Mouse (Mus musculus): ENCODE measurements at regions not wholly inside any gene's neighbourhood (a gene's known extent, or its start where the extent isn't known, plus 50 kb on each side); places are given as distances from the start of the nearest gene placed in this dataset.
A peak's percentile ranks its signal among the peaks of the same experiment; 100 is the strongest.

DNA sequence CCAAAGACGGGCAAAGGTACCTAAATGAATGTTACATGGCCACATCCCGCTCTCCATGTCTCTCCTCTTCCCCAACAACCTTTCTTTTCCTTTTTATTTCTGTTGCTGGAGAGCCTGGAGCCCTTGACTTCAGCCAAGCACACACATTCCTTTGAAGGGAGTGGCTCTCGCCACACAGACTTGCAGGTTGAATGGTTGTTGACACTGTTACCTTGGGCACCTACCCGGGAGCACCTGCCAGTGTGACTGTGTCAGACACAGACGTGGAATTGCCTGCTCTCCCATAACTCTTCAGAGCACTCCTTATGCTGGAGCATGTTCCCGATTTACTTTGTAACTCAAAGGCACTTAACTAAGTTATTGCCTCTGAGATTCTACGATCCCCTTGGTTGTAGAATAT, 240.0 kb upstream of the Nr2f2 start:
- no peaks in the 10 kb centered on the region for H3K27me3 ChIP-seq
- ChIA-PET POLR2A (no interaction called here), CTCF (interaction anchor here (1.6 kb wide), 1 partner anchor 14 kb away, joined by 4 read pairs; no protein-coding TSS in a partner anchor)
- DNase-seq (ENCODE audit: low read depth, low spot score): no peak
- TF ChIP-seq CTCF (IDR thresholded peaks at IDR 0.05): no peak
- in situ Hi-C loops (cut with MboI; ENCODE audit: low pct_unique_long_range_greater_than_20kb): no loop called here
- ATAC-seq: no peak

DNA sequence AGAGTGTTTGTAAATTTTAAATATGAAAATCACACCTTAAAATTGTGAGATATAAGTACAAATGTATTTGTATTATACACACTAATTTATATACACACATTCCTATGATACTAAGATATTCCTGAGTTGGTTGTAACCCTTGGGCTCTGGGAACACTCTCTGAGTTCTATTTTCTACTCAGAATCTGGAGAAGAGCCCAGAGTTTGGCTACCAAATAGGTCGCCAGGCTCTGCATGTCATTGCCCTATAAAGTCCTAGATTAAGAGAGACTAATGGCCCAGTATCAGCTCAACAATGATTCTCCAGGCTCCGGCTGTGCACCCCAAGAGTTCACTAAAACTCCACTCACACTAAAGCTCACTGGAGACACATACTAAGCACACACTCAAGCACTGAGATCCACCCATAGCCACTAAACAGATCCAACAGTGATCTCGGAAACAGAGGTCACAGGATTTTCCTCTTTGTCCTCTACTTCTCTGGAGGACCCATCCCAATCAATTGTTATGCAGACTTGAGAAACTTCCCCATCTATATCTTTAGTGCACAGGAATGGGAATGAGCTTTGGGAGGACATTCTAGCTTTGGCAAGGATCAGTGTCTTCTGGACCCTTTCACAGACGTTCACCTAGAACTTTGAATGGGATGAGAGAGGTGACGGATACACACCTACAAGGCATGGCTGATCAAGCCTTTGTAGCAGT, 238.1 kb upstream of the Nr2f2 start:
- H3K27me3 ChIP-seq: no peaks in the 10 kb centered on the region
- no peak for ATAC-seq
- no peak for TF ChIP-seq CTCF (IDR thresholded peaks at IDR 0.05)
- no peak for DNase-seq (ENCODE audit: low read depth, low spot score)
- in situ Hi-C loops (cut with MboI; ENCODE audit: low pct_unique_long_range_greater_than_20kb): no loop called here
- POLR2A ChIA-PET: interaction anchor here (0.8 kb wide), 1 partner anchor 355 kb away, joined by 5 read pairs; no protein-coding TSS in a partner anchor
- CTCF ChIA-PET: interaction anchor here (2.6 kb wide), 1 partner anchor 9 kb away, joined by 7 read pairs; no protein-coding TSS in a partner anchor

DNA sequence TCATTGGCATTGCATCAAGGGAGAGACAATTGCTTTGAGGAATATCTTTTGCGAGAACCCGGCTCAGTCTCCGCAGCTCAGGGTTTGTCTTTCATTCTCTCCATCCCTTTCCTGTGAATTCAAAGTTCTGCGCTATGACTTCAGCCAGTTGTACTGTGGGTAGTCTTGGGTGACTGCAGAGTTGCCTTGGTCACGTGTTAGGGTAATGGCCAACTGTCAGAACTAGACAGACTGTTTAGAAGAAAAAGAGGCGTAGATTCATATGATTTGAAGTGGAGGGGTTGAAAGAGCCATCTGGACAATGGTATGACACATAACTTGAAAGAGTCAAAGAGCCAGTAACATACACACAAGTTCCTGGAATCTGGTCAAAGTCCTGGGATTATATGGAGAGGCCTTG, 226.5 kb upstream of the Nr2f2 start:
- DNase-seq (ENCODE audit: low read depth, low spot score) (no peak), ATAC-seq (no peak)
- TF ChIP-seq CTCF (IDR thresholded peaks at IDR 0.05): no peak
- in situ Hi-C loops (cut with MboI; ENCODE audit: low pct_unique_long_range_greater_than_20kb): loop anchor here (25.0 kb wide), 1 partner anchor 1106 kb away; no protein-coding TSS in a partner anchor
- H3K27me3 ChIP-seq: no peaks in the 10 kb centered on the region
- ChIA-PET POLR2A (no interaction called here), CTCF (no interaction called here)

DNA sequence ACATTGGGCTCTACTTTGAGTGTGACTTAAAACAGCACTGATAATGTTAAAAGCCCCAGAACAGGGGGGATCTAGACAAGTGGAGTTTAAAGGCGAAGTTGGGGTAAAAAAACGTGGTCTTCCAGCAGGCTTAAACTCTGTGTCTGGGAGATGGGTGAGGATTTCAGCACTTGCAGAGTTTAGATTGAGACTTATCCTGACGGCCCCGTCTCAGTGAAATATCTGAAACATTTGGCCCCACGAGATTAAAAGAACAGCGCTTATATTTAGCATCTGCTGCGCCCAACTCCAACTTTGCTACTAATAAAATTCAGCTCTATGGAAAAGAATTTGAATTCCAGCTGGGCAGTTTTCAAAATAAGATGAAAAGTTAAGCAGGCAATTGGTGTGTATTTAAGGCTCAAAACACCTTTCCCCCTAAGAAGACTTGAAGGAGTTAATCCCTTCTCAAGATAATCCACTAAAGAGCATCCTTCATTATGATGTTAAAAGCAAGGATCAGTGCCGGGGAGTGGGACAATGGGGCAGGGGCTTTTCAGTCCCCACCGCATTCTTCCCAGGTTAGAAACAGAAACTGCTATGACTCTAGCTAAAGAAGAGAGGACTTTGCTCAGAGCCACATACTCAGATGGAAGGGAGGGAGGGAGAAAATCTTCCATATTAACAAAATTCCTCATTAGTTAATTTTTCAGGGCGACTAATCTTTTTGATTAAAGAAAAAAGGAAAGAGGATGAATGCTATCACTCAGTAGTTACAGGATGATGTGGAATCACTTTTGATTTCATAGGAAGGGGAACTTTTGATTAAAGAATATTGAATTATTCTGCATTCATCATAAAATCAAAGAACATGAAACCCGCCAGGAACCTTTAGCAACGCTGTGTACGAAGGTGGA, 225.1 kb upstream of the Nr2f2 start:
- in situ Hi-C loops (cut with MboI; ENCODE audit: low pct_unique_long_range_greater_than_20kb): loop anchor here (25.0 kb wide), 1 partner anchor 1104 kb away; no protein-coding TSS in a partner anchor
- DNase-seq (ENCODE audit: low read depth, low spot score): no peak
- ChIA-PET CTCF (no interaction called here), POLR2A (no interaction called here)
- no peak for TF ChIP-seq CTCF (IDR thresholded peaks at IDR 0.05)
- H3K27me3 ChIP-seq: no peaks in the 10 kb centered on the region
- ATAC-seq: no peak

DNA sequence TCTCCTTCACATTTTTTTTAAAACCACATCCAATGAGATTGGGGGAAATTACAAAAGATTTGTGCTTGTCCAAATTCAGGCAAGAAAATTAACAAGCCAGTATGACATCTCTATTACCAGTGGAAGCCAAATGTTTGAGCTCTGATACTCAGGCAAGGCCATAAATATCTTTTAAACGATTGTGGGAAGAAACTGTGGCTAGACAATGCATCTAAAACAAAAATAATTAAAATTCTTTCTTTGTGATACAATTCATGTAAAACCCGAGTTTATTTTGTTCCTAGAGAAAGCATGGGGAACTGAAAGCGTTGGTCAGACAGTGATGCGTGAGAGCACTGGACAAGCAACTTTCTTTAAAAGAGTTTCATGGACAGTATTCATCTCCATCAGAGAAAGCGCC, 223.2 kb upstream of the Nr2f2 start:
- DNase-seq (ENCODE audit: low read depth, low spot score): no peak
- ChIA-PET POLR2A (no interaction called here), CTCF (no interaction called here)
- in situ Hi-C loops (cut with MboI; ENCODE audit: low pct_unique_long_range_greater_than_20kb): loop anchor here (25.0 kb wide), 1 partner anchor 1102 kb away; no protein-coding TSS in a partner anchor
- H3K27me3 ChIP-seq: no peaks in the 10 kb centered on the region
- no peak for TF ChIP-seq CTCF (IDR thresholded peaks at IDR 0.05)
- ATAC-seq: peak; percentile 21

DNA sequence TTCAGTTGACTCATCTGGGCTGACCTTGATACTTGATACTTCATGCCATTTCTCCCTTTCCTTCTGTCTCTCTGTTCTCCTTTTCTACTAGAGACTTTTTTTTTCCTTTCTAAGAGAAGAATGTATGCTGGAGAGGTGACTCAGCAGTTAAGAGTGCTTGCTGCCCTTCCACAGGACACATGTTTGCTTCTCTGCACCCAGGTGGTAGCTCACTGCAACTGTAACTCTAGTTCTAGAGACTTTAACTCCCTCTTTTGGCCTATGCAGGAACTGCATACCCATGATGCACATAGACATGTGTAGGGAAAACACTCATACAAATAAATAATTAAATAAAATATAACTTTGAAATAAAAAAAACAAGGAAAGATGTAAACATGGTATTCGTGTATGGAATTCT, 221.5 kb upstream of the Nr2f2 start:
- ATAC-seq: no peak
- CTCF ChIA-PET: no interaction called here
- POLR2A ChIA-PET: no interaction called here

DNA sequence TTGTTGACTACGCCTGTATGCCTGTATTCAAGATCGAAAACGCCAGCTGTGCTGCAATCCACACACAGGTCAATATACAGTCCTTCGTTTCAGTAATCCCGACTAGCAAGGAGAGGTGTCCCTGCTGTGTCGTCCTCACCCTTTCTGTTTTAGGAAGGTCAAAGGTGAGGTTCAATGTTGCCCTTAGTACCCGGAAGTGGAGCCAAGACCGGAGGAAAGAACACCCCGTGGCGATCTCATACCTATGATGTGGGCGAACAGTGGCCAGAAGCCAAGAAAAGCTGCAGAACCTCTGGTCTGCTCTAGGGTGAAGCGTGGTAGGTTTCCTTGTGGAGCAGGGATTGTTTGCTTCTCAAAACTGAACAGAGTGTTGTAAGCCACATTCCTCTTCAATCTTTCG, 217.9 kb upstream of the Nr2f2 start:
- ChIA-PET POLR2A (no interaction called here), CTCF (no interaction called here)
- in situ Hi-C loops (cut with MboI; ENCODE audit: low pct_unique_long_range_greater_than_20kb): loop anchor here (25.0 kb wide), 1 partner anchor 1097 kb away; no protein-coding TSS in a partner anchor
- no peak for TF ChIP-seq CTCF (IDR thresholded peaks at IDR 0.05)
- DNase-seq (ENCODE audit: low read depth, low spot score) (no peak), ATAC-seq (no peak)
- H3K27me3 ChIP-seq: no peaks in the 10 kb centered on the region

More for the DNA sequence above, 221.5 kb upstream of the Nr2f2 start:
- peak; percentile 45 for TF ChIP-seq CTCF (IDR thresholded peaks at IDR 0.05)
- in situ Hi-C loops (cut with MboI; ENCODE audit: low pct_unique_long_range_greater_than_20kb): loop anchor here (25.0 kb wide), 1 partner anchor 1101 kb away; no protein-coding TSS in a partner anchor
- no peaks in the 10 kb centered on the region for H3K27me3 ChIP-seq
- no peak for DNase-seq (ENCODE audit: low read depth, low spot score)

DNA sequence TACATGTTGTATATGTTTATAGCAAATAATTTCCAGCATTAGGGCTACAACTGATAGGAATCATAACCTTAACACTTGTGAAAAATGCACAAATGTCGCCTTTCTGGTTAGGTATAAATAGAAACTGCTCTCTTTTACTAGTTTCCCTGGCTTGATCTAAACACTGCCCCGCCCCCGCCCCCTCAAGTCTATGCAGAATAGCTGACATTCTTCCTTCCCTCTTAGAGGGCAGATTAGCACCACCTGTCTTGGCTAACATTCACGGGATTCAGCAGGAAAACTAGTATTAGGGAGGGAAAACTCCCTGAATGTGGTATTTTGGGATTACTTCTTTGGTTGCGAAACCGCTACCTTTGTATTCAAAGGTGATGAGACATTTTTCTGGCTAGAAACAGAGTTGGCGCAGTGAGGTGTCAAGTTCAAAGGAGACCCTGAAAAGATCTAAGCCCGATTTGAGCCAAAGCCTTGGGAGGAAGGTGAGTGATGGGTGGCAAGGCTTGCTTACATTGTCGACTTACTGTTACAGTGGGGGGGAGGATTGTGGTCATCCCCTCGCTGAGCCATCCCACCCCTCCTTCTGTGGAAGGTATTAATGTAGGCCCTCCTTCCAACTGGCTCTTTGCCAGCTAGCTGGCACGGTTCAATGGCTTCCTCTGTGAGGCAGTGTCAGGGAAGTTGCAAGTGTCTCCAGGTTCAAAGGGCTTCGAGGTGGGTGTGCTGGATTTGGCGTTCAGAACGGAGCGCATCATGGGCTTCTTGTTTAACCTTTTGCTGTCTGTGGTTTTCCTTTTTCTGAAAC, 209.8 kb upstream of the Nr2f2 start:
- peak; percentile 64 for DNase-seq (ENCODE audit: low read depth, low spot score)
- TF ChIP-seq CTCF (IDR thresholded peaks at IDR 0.05): no peak
- CTCF ChIA-PET: interaction anchor here (1.1 kb wide), 1 partner anchor 43 kb away, joined by 3 read pairs; no protein-coding TSS in a partner anchor
- in situ Hi-C loops (cut with MboI; ENCODE audit: low pct_unique_long_range_greater_than_20kb): loop anchor here (10.0 to 25.0 kb wide), 2 partner anchors 128 to 1089 kb away; no protein-coding TSS in a partner anchor
- POLR2A ChIA-PET: no interaction called here
- no peaks in the 10 kb centered on the region for H3K27me3 ChIP-seq
- ATAC-seq: peak; percentile 26

DNA sequence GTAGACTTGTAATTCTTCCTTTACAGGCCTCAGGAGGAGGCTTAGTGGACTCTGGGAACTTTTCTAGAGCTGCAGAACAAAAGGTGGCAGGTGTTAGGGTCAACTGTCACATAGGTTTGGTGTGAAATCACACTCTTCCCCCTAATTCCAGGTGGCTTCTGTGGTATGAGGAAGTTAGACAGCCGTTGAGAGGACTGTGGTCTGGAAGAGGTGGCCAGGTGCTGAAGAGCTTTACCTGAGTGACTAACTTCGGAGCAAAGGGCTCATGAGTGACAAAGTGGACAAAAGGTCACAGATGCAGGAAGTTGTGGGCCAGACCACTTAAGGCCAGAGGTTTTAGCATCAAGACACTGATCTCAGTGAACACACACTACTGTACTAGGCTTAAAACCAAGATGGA, 209.1 kb upstream of the Nr2f2 start:
- ChIA-PET CTCF (no interaction called here), POLR2A (no interaction called here)
- ATAC-seq (no peak), DNase-seq (ENCODE audit: low read depth, low spot score) (no peak)
- TF ChIP-seq CTCF (IDR thresholded peaks at IDR 0.05): no peak
- in situ Hi-C loops (cut with MboI; ENCODE audit: low pct_unique_long_range_greater_than_20kb): loop anchor here (10.0 to 25.0 kb wide), 2 partner anchors 129 to 1088 kb away; no protein-coding TSS in a partner anchor
- H3K27me3 ChIP-seq: no peaks in the 10 kb centered on the region

DNA sequence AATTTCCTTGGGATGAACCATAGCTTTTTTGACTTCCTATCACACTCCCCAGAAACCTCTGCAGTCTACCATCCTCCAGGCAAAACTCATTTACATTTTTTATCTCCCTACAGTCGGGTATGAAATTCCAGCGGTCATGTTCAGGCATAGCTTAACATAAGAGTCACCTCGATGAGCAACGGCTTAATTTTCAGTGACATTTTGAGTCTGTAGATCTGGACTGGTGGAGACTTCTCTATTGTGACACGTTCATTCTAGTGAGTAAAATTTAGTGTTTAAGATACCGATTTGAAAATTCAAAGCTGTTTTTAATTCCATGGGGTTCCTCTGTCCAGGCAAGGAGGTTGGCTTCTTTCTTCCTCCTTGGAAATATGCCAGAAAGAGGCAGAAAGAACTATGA, 207.7 kb upstream of the Nr2f2 start:
- DNase-seq (ENCODE audit: low read depth, low spot score): no peak
- TF ChIP-seq CTCF (IDR thresholded peaks at IDR 0.05): no peak
- CTCF ChIA-PET: interaction anchor here (1.4 kb wide), 1 partner anchor 15 kb away, joined by 4 read pairs; no protein-coding TSS in a partner anchor
- POLR2A ChIA-PET: interaction anchor here (0.6 to 0.7 kb wide), 2 partner anchors 70 to 126 kb away, joined by 3 to 5 read pairs; no protein-coding TSS in a partner anchor
- H3K27me3 ChIP-seq: no peaks in the 10 kb centered on the region
- ATAC-seq: peak; percentile 95
- in situ Hi-C loops (cut with MboI; ENCODE audit: low pct_unique_long_range_greater_than_20kb): loop anchor here (10.0 kb wide), 1 partner anchor 131 kb away; no protein-coding TSS in a partner anchor

Measured in Patski (cell line).